Mouse (Mus musculus): ENCODE data around the gene Klf4.

The Klf4 gene

GRCm38 (mm10) chr4:55532407-55533195 lies at the start of gene Klf4:
Gene Klf4, minus strand, starts transcription at chr4:55532466.
- DNase-seq: peak; percentile 92 to 94

- DNase-seq: no peak
Observed at GRCm38 (mm10) chr4:55571432-55571831, 39.2 kb upstream of the Klf4 start.

GRCm38 (mm10) chr4:55567986-55568385 lies 35.7 kb upstream of the Klf4 start:
- DNase-seq: no peak

DNA sequence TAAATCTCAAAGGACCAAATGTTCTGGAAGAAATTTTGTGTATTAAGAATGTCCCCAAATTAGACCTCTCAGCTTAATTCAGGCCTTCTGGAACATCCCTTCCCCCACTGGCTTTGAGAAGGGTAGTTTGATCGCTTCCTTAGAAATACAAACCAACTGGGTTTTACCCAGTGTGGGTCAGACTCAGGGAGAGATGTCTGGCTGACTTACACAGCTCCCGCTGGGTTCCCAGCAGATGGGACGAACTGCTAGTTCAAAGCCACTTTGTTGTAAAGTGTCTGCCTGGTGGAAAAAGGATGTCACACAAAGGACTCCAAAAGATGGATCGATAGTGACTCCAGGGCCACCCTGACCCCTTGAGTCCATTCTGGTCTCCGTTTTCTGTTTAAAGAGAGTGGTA lies 35.3 kb upstream of the Klf4 start:
- no peak for DNase-seq

DNA sequence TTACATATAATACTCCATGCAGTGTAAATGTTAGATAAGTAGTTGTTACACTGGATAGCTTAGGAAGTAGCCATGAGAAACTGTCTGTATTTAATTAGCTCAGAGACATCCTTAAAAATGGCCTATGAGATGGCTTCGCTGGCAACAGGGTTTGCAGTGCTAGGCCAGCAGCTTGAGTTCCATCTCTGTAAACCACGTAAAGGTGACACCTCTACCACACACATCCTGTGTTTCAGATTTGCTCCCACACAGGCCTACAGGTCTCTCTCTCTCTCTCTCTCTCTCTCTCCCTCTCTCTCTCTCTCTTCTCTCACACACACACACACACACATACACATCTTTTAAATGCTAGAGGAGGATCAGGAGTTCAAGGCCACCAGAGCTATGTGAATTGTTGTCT lies 32.1 kb upstream of the Klf4 start:
- DNase-seq: no peak

DNA sequence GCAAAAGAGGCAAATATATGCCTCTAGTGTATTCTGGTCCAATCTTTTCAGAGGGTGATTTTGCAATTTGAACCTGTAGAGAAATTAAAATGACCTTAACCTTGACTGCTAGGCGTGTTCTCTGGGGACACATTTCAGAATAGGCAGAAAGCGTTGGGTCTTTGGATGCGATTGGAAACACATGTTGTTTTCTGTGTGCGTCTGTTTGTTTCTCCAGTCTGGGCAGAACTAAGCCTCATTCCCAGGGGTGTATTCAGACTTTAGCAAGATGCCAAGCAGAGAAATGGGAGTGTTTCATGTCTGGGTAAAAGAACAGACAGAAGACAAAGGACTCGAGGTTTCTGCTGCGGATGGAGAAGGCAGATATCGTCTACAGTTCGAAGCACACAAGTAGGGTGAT lies 30.8 kb upstream of the Klf4 start:
- DNase-seq: no peak

DNA sequence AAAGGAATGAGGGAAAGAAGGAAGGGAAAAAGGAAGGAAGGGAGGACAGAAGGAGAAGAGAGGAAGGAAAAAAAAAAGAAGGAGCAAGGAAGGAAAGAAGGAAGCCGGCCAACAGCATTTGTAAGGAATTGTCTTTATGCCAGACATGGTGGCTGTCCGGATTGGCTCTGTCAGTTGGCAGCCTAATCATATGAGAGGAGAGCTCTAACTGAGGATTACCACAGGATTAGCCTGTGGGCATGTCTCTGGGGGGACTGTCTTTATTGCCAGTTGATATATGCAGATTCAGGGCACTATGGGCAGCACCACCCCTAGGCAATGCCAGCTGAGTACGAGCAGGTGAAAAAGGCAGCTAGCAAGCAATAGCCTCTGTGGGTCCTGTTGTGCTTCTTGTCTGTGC lies 29.8 kb upstream of the Klf4 start:
- no peak for DNase-seq

- DNase-seq: no peak
Observed at GRCm38 (mm10) chr4:55546869-55547268, 14.6 kb upstream of the Klf4 start.

- DNase-seq: no peak
Observed at GRCm38 (mm10) chr4:55542753-55543152, 10.5 kb upstream of the Klf4 start.

DNA sequence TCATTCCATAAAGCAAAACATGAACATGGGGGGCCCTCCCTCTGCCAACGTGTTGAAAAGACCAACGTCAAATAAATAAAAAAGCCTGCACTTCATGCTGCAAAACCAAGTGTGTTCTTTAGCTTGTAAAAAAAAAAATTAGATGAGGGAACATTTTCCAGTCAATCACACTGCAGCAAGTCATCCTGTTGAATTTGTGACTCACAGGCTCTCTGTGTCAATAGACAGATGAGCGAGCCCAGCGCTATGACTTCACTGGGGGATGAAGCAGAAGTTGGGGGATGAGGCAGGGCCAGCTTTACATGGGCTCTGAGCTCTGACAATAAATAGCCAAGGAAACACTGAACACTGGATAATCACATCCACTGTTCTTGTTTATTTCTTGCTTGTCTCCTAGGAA lies 9.4 kb upstream of the Klf4 start:
- DNase-seq: no peak

- no peak for DNase-seq
Observed at GRCm38 (mm10) chr4:55541221-55541620, 9.0 kb upstream of the Klf4 start.

DNA sequence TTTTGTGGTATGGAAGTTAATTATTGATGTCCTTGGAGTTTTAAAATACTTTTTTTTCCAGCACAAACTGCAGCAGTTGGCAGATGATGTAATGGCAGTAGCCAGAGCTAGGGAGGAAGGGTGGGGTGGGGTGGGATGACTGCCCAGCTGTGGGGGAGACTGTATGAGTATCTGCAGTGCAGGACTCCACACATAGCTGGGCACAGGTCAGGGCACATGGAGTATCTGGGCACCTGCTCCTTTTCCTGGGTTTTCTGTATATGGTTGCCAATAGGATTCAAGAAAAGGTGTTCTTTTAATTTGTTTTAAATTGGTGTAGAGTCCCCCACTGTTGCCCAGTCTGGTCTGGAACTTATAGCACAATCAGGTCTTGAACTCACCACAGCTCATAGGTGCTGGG lies 2.7 kb upstream of the Klf4 start:
- no peak for DNase-seq

GRCm38 (mm10) chr4:55534510-55534909 lies 2.2 kb upstream of the Klf4 start:
- no peak for DNase-seq

DNA sequence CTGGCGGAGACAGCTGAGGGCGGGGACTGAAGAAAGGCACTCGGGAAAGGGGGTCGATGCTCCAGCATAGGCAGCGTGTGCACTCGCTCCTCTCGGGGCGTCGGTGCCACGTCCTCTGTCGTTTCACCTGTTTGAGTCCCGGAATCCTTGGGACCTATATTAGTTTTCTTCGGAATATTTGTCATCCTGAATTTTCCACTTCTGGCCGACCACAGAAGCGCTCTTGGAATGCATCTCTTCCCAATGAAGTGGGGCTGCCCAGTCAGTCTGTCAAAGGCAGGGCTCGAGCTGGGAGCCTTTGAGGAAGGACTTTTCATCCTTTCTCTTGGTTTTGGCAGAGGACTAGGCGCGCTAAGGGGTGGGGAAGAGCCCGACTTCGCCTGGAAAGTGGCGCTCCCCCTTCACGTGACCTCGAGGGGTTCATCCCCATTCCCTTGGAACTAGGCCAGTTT lies 1.6 kb upstream of the Klf4 start:
- DNase-seq: peak in 1 of 2 experiments; percentile 16

- no peak for DNase-seq
Observed at GRCm38 (mm10) chr4:55533196-55533802, 1.0 kb upstream of the Klf4 start.

GRCm38 (mm10) chr4:55531856-55532406 lies 335 bp downstream of the Klf4 start:
- DNase-seq: no peak

DNA sequence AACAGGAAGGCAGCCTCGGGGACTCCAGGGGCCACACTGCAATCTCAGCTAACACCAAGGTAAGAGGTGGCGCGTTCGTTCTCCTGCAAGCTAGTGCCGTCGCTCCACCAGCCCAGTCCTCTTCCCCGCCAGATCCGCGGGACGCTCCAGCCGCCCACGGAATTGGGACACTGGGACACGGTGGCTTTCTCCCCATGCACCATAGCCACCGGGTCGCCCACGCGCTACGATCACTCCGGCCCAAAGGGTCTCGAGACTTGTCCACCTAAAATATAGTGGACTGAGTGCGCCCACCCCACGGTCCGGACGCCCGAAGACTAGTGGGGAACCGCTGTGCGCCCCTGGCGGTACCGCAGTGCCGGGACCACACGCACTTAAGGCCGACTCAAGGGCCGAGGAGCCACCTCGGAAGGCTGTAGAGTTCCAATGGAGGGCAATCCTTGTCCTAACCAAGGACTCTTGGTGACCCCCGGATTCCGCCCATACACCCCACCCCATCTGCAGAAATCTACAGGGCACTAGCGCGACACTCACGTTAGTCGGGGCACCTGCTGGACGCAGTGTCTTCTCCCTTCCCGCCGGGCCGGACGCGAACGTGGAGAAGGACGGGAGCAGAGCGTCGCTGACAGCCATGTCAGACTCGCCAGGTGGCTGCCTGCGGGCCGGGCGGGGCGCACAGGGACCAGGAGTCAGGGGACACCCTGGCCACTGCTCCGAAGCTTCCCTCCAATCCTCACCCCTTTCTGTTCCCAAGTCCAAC lies 990 bp downstream of the Klf4 start:
- DNase-seq: peak; percentile 16 to 37

DNA sequence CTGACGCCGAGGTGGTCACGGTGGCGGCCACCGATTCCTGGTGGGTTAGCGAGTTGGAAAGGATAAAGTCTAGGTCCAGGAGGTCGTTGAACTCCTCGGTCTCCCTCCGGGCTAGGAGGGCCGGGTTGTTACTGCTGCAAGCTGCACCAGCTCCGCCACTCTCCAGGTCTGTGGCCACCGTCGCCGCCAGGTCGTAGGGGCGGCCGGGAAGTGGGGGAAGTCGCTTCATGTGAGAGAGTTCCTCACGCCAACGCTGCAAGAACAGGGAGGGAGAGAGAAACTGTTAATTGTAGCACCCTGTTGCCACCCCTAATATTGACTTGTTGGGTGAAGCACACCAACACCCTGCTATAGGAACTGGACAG lies 1.6 kb downstream of the Klf4 start:
- no peak for DNase-seq

DNA sequence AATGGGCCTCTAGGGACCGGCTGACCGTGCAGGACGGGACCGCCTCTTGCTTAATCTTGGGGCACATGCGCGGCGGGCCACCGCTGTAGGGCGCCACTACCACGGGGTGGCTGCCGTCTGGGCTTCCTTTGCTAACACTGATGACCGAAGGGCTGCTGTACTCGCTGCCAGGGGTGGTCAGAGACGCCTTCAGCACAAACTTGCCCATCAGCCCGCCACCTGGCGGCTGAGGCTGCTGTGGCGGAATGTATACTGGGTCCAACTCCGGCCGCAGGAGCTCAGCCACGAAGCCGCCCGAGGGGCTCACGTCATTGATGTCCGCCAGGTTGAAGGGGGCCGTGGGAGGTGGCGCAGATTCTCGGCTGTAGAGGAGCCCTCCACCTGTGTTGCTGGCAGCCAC lies 2.0 kb downstream of the Klf4 start:
- peak; percentile 32 to 42 for DNase-seq

DNA sequence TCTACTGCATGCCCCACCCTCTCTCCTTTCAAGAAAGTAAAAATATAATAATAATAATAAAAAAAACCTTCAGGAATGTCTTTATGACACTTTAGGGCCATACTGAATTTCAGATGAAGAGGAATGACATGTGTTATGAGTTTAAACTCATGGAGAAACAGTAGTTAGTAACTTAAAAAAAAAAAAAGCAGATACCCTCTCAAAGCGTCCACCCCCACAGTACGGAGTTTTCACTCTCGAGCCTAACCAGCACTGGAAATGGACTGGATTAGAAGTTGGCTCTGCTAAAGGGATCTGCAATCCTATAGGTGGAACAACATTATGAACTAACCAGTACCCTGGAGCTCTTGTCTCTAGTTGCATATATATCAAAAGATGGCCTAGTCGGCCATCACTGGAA lies 3.9 kb downstream of the Klf4 start:
- no peak for DNase-seq

- no peak for DNase-seq
Observed at GRCm38 (mm10) chr4:55527931-55528330, 4.3 kb downstream of the Klf4 start.

GRCm38 (mm10) chr4:55526247-55527115 lies 5.8 kb downstream of the Klf4 start:
- no peak for DNase-seq

DNA sequence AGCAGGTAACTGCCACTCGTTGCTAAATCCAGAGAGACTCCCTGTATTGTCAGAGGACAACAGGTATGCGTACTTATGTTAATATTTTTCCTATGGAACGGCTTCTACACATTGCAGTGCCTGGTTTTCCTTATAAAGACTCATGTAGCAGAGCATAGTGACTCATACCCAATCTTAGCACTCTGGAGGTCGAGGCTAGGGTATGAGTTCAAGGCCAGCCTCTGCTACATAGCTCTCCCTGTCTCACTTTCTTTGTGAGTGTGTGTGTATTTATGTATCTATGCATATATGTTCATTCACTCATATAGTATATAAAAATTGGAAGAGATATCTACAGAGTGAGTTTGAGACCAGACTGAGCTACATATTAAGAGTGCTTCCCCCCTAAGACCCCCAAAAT lies 8.3 kb downstream of the Klf4 start:
- DNase-seq: no peak
